Mouse (Mus musculus) stomach, embryonic 14.5 days (tissue): ENCODE measurements around the gene Slc1a2. TPM values are rescaled to one million over a fixed set of nuclear protein-coding genes. Genes with fewer than 3 reads are reported as not detected.
A peak's percentile ranks its signal among the peaks of the same experiment; 100 is the strongest.

ENCODE experiments used
- ATAC-seq: fragments of 200-750 bp; cut with Nextera tagmentation; 2 replicates; pipeline ENCODE4 v1.8.0; 2017; ENCODE audit warnings: low read depth, moderate TSS enrichment; ENCODE audit not compliant: insufficient number of reproducible peaks, insufficient read depth, low FRiP score
- H3K27ac ChIP-seq: fragments of 300-500 bp; sonication (generic); 2 replicates; pipeline ENCODE4 v1.5.1; 2014; ENCODE audit warnings: mild to moderate bottlenecking, low read length, moderate library complexity, mixed read lengths
- H3K27me3 ChIP-seq: fragments of 300-500 bp; sonication (generic); 2 replicates; pipeline ENCODE4 v1.6.1; 2014; ENCODE audit warnings: low read length, control low read depth, mixed read lengths; ENCODE audit not compliant: control insufficient read depth, insufficient read depth
- H3K36me3 ChIP-seq: fragments of 300-500 bp; sonication (generic); 2 replicates; pipeline ENCODE4 v1.6.1; 2014; ENCODE audit warnings: mild to moderate bottlenecking, control low read depth, low read length, moderate library complexity, mixed read lengths; ENCODE audit not compliant: control insufficient read depth, insufficient read depth
- H3K4me1 ChIP-seq: fragments of 300-500 bp; sonication (generic); 2 replicates; pipeline ENCODE4 v1.6.1; 2014; ENCODE audit warnings: low read length, control low read depth, mixed read lengths; ENCODE audit not compliant: control insufficient read depth, insufficient read depth
- H3K4me2 ChIP-seq: fragments of 300-500 bp; sonication (generic); replicated peaks from 2 replicates; pipeline ENCODE4 v1.6.1; 2014; ENCODE audit warnings: low read depth, low read length, control low read depth
- H3K4me3 ChIP-seq: fragments of 300-500 bp; sonication (generic); 2 replicates; pipeline ENCODE4 v1.5.1; 2014; ENCODE audit warnings: low read depth, low read length, control low read depth
- H3K9ac ChIP-seq: fragments of 300-500 bp; sonication (generic); replicated peaks from 2 replicates; pipeline ENCODE4 v1.6.1; 2014; ENCODE audit warnings: low read depth, mild to moderate bottlenecking, control low read depth, low read length, moderate library complexity, mixed read lengths
- H3K9me3 ChIP-seq: fragments of 300-500 bp; sonication (generic); 2 replicates; pipeline ENCODE4 v1.6.1; 2016; ENCODE audit warnings: low read depth, low read length, control low read depth; ENCODE audit not compliant: control insufficient read depth
- WGBS: fragments of 180-500 bp; shearing (Covaris S2); extraction: QIAGEN DNeasy Blood & Tissue Kit; methylation state at CpG from one replicate; pipeline ENCODE4 v1.1.7; 2014; 5-methylcytosine and 5-hydroxymethylcytosine counted together
- polyA plus RNA-seq: library from polyadenylated mRNA; unstranded; fragments of >200 nt; fragmentation: Nextera tagmentation; extraction: Ambion mirVana; gene quantifications from 2 replicates; pipeline ENCODE4 v1.2.1, GENCODE M21; 2014

Slc1a2 gene
- polyA plus RNA-seq, 1 experiment from 2014 or later, result 1.0 TPM

DNA sequence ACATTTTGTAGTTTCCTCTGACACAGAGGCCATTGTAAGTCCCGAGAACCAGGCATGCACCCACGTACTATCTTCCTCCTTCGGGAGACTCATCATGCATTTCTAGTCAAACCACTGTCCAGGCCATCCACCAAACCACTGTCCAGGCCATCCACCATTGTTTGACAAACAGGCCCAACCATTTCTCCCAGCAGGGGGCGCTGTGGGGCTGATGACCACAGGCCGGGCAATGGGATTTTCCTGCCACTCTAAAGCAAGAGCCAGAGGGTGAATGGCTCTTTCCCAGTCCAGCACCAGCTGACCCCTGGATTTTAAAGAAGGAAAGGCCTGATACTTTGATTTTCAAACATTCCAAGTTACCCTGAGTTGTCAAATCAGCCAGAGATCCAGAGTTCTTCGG, 16.8 kb downstream of the Slc1a2 start:
- Histone ChIP-seq H3K4me1 (no peaks in the 10 kb centered on the region), H3K9ac (no peak overlapping the region), H3K9me3 (no peaks in the 10 kb centered on the region), H3K36me3 (no peaks in the 10 kb centered on the region), H3K27ac (no peak overlapping the region), H3K27me3 (no peaks in the 10 kb centered on the region), H3K4me3 (no peak overlapping the region), H3K4me2 (no peak overlapping the region)
- no peak for ATAC-seq
- 74% methylated on average over 6 of the region's 6 CpGs for WGBS

DNA sequence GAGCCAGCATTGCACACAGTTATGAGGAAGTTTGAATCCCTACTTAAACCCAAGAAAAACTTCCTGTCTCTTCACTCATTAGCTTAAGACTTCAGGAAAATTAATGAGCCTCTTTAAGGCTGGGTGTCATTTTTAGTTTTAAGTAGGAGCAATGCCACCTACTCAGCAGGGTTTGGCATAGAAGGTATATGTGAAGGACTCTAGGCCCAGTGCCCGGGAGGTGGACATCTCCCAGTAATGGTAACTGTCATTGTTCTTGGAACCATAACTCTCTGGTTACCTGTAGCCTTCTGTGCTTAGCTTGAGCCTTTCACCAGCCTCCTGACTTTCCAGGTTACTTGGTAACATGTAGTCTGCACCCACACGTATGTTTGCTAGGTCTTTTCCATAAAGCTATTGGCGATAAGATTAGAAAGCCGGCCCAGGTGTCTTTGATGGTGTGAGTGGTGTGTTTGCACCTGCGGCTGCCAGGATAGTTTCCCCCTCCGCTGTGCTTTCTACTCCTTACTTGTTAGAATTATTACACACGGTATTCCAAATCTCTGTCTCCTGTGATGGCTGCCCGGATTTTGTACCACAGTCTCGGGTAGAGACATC, 18.4 kb downstream of the Slc1a2 start:
- no peak overlapping the region for H3K4me3 ChIP-seq
- no peaks in the 10 kb centered on the region for H3K9me3 ChIP-seq
- no peak overlapping the region for H3K27ac ChIP-seq
- WGBS, result 78% methylated on average over 9 of the region's 9 CpGs
- H3K4me2 ChIP-seq, result no peak overlapping the region
- peak; percentile 83 for ATAC-seq
- no peaks in the 10 kb centered on the region for H3K27me3 ChIP-seq
- no peaks in the 10 kb centered on the region for H3K36me3 ChIP-seq
- no peaks in the 10 kb centered on the region for H3K4me1 ChIP-seq
- H3K9ac ChIP-seq, result no peak overlapping the region

DNA sequence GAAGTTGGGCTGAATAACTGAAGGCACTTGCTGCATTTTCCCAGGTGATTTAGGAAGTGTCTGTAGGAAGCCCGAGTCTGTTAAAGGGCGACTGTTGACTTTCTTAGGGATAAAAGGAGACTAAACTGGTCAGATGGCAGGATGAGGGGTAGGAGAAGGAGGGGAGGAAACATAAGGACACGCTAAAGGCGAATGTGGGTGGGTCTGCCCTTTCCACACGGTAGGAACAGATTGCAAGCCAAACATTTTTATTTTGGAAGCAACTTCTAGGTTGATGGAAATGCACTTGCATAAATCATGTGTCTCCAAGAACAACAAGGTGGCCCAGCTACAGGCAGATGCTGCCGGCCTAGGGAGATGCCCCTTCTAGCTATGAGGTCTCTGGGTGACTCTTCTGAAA, 18.9 kb downstream of the Slc1a2 start:
- Histone ChIP-seq H3K27me3 (no peaks in the 10 kb centered on the region), H3K36me3 (no peaks in the 10 kb centered on the region), H3K4me3 (no peak overlapping the region), H3K27ac (no peak overlapping the region), H3K9me3 (no peaks in the 10 kb centered on the region), H3K9ac (no peak overlapping the region), H3K4me1 (no peaks in the 10 kb centered on the region), H3K4me2 (no peak overlapping the region)
- 66% methylated on average over 6 of the region's 6 CpGs for WGBS
- ATAC-seq, result no peak

DNA sequence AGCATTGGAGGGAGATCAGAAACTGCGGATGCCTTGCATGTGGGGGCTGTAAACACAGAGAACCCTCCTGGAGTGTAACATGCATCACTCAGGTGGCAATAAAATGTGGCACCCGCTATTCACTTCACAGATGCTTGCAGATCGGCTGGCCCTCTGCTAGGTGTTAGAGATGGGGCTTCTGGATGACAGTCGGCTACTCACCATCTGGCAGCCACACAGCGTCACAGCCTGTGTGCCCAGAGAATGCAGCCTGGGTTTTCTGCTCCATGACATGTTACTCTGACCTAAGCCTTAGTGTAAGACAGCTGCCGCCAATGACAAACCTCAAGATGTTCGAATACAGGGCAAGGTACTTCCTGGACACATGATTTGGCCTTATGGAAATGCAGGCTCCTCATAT, 22.9 kb downstream of the Slc1a2 start:
- ATAC-seq, result no peak

DNA sequence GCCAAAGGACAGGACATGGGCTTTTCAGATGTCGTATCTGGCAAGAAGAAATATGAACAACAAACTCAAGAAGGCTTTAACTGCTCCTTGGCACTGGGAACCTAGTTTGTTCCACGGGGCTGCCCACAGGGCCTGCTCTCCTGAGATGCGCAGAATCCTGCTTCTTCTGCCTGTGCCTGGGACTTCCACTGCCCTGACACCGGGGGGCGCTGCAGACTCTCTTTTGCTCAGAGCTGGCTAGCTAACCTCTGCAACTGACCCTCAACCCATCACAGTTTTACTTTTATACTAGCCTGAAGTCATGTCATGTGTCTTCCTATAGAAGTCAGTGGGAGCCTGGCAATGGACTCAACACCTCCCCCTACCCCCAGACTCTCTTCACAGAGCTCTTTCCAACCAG, 23.7 kb downstream of the Slc1a2 start:
- no peak overlapping the region for H3K9ac ChIP-seq
- no peaks in the 10 kb centered on the region for H3K27me3 ChIP-seq
- H3K27ac ChIP-seq, result no peak overlapping the region
- no peaks in the 10 kb centered on the region for H3K4me1 ChIP-seq
- 42% methylated on average over 5 of the region's 5 CpGs for WGBS
- no peak overlapping the region for H3K4me2 ChIP-seq
- no peaks in the 10 kb centered on the region for H3K36me3 ChIP-seq
- no peaks in the 10 kb centered on the region for H3K9me3 ChIP-seq
- ATAC-seq, result no peak
- no peak overlapping the region for H3K4me3 ChIP-seq

More for the DNA sequence above, 22.9 kb downstream of the Slc1a2 start:
- Histone ChIP-seq H3K36me3 (no peaks in the 10 kb centered on the region), H3K4me1 (no peaks in the 10 kb centered on the region), H3K9ac (no peak overlapping the region), H3K27me3 (no peaks in the 10 kb centered on the region), H3K27ac (no peak overlapping the region), H3K9me3 (no peaks in the 10 kb centered on the region), H3K4me2 (no peak overlapping the region), H3K4me3 (no peak overlapping the region)
- 62% methylated on average over 7 of the region's 7 CpGs for WGBS

DNA sequence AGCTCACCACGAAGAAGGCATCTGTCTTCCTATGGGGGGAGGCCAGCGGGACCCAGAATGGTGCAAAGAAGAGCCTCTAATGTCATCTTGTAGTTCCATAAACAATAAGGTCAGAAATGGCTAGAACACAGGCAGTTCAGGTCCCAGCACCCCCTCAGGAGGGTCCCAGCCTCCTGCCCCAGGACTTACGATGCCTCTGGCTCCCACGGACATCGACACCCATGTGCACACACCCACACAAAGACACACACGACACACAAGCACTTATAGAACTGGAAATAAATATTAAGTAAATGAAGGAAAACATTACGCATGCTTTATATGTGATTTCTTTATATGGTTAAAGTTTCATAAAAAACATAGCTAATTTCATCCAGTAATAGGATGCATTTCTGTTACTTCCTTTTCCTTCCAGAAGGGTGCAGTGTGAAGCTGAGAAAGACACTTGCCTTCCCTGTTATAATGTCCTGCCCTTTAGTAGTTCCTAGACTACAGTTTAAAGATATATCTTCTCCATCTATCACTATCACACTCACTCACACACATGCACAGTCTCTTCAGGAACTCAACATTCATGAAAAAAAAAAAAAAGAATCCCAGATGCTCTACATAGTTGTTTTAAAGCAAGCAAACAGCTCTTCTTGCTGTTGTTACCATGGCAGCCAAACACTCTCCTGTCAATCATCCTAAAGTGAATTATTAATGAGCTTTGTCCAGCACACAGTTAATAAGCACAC, 27.1 kb downstream of the Slc1a2 start:
- H3K27me3 ChIP-seq, result no peaks in the 10 kb centered on the region
- no peak overlapping the region for H3K27ac ChIP-seq
- no peak overlapping the region for H3K4me2 ChIP-seq
- no peak overlapping the region for H3K4me3 ChIP-seq
- WGBS, result 81% methylated on average over 7 of the region's 7 CpGs
- H3K9me3 ChIP-seq, result no peaks in the 10 kb centered on the region
- 0 out of 2 replicates have a peak, but pooled peaks have one; percentile 37 for ATAC-seq
- no peaks in the 10 kb centered on the region for H3K4me1 ChIP-seq
- H3K36me3 ChIP-seq, result no peaks in the 10 kb centered on the region
- H3K9ac ChIP-seq, result no peak overlapping the region

DNA sequence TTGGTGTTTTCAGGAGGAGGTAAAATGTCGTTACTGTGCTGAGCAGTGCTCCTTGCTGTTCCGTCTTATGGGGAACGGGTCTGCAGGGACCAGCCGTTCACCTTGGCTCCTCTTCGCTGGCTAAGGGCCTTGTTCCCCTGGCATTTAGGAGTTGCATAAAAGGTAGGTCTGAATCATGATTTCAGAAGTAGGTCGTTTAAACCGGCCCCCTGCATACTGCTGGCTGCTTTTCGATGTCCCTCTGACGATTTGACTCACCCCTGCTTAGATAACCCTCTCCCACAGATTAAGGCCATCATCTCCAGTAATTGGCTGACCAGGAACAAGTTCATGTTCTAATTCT, 27.6 kb downstream of the Slc1a2 start:
- Histone ChIP-seq H3K27ac (no peak overlapping the region), H3K9ac (no peak overlapping the region), H3K4me2 (no peak overlapping the region), H3K27me3 (no peaks in the 10 kb centered on the region), H3K4me1 (no peaks in the 10 kb centered on the region), H3K9me3 (no peaks in the 10 kb centered on the region), H3K4me3 (no peak overlapping the region), H3K36me3 (no peaks in the 10 kb centered on the region)
- no peak for ATAC-seq
- WGBS, result 74% methylated on average over 9 of the region's 9 CpGs

DNA sequence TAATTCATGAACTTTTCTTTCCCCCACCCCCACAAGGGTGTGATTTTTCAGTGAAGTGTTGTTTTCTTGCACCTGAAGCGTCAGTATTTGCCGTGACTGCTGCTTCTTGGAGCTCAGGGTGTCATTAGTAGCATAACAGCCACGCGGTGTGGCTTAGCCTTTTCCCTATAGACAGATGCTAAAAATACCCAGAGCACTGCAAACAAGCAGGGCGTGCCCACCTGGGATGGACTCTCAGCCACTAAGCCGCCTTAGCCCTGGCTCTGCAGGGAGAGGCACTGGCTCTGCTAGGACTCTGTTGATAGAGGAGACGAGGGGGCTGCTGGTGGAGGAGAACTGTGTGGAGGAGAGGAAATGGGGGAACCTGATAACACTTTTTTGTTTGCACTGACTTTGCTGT, 35.1 kb downstream of the Slc1a2 start:
- H3K4me1 ChIP-seq, result no peaks in the 10 kb centered on the region
- H3K27me3 ChIP-seq, result no peaks in the 10 kb centered on the region
- no peak overlapping the region for H3K4me2 ChIP-seq
- WGBS, result 51% methylated on average over 7 of the region's 7 CpGs
- peak; percentile 86 for ATAC-seq
- H3K27ac ChIP-seq, result no peak overlapping the region
- H3K9ac ChIP-seq, result no peak overlapping the region
- H3K9me3 ChIP-seq, result no peaks in the 10 kb centered on the region
- no peaks in the 10 kb centered on the region for H3K36me3 ChIP-seq
- H3K4me3 ChIP-seq, result no peak overlapping the region

DNA sequence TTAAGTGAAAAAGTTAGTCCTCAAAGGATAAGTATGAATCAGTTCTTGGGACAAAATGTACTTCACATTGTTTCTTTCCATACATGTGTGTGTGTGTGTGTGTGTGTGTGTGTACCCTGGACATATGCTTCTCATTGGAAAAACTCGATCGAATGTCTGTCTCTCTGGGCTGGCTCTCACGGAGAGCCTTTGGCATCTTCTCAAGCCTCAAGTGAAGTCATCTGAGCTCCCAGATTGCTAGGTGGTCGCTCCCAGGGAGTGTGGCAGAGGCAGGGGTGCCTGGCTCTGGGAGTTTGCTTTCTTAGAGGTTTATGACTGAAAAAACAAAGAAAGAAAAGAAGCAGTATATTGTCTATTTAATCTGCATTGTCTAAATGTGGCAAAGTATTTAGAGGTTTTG, 36.3 kb downstream of the Slc1a2 start:
- Histone ChIP-seq H3K4me1 (no peaks in the 10 kb centered on the region), H3K27me3 (no peaks in the 10 kb centered on the region), H3K4me3 (no peak overlapping the region), H3K4me2 (no peak overlapping the region), H3K9ac (no peak overlapping the region), H3K9me3 (no peaks in the 10 kb centered on the region), H3K27ac (no peak overlapping the region), H3K36me3 (no peaks in the 10 kb centered on the region)
- WGBS, result 75% methylated on average over 4 of the region's 4 CpGs
- no peak for ATAC-seq
